Mouse (Mus musculus) cerebellum, adult 2 months (tissue): ENCODE results near the gene Ppfibp1.

Experiments
- CTCF ChIP-seq: fragments of 200-500 bp; IDR thresholded peaks from 2 replicates; pipeline ENCODE4 v1.5.1; 2011; ENCODE audit warnings: low read depth, mild to moderate bottlenecking, control low read depth, low read length, moderate library complexity, borderline replicate concordance; ENCODE audit not compliant: insufficient read depth
- POLR2A ChIP-seq: fragments of 200-500 bp; IDR thresholded peaks from 2 replicates; pipeline ENCODE4 v1.6.1; 2011; ENCODE audit warnings: low read length, control low read depth, borderline replicate concordance; ENCODE audit not compliant: insufficient read depth

- TF ChIP-seq POLR2A (no peak), CTCF (no peak)
These were observed 173.7 kb downstream of the Ppfibp1 start for GRCm38 (mm10) chr6:147062034-147062433.
